Mouse (Mus musculus) frontal cortex, postnatal 14 days (tissue): ENCODE data around the gene Fam3b.

Experiments
- DNase-seq, 2 experiments: peaks; one replicate each; pipeline ENCODE4 v3.0.0; 2022; ENCODE audit warnings: low spot score in 2 of 2

Fam3b gene

GRCm38 (mm10) chr16:97421671-97422070, 92.9 kb downstream of the Fam3b start:
- DNase-seq, result no peak
